ENCODE assay signal across 19 mouse cellular contexts in the genomic region with DNA sequence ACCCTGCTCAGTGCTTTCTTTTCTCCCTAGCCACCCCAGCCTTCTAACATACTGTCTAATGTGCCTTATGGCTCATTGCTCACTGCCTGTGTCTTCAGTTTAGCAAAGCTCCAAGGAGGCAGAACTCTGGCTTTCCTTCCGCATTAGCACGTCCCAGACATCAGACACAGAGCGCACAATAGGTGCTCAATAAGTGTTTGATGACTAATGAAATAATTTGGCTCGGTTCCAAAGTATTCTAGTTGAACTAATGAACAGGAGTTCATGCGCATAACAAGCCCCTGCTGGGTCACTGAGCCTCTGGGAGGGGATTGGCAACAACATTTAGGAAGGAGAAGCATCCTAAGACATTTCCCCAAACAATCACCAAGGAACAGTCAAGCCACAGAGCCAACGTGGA. TPM values are rescaled to one million over a fixed set of nuclear protein-coding genes. Genes with fewer than 3 reads are reported as not detected.
DNase-seq lines count a peak whose midpoint lies in the region; ATAC-seq lines count a peak whose summit lies in the region.
"Had no signal": no experiment of that assay in that cellular context is flagged by ENCODE, and none has a peak within 500 bp of the region (broad histone marks: within the 10 kb centered on the region; RNA-seq: fewer than 3 reads in every experiment).

No protein-coding gene starts in this region.

- no peak overlapping the region for H3K4me3 ChIP-seq in hindbrain, embryonic 13.5 days
- no peak overlapping the region for H3K4me3 ChIP-seq in hindbrain, embryonic 16.5 days (ENCODE audit: low read length)
- H3K4me3 ChIP-seq in midbrain, embryonic 14.5 days (replicated peaks; ENCODE audit: low read depth, low read length), result no peak overlapping the region
- no peak overlapping the region for H3K4me3 ChIP-seq in midbrain, embryonic 15.5 days
- H3K4me3 ChIP-seq: embryonic facial prominence, embryonic 10.5 days; heart, embryonic 13.5 days; hindbrain, embryonic 12.5 days had no signal

- 0 out of 2 replicates have a peak overlapping the region, but pooled peaks have one; percentile 10 for H3K27ac ChIP-seq in hindbrain, embryonic 13.5 days
- no peak overlapping the region for H3K27ac ChIP-seq in hindbrain, embryonic 16.5 days (ENCODE audit: low read depth, low read length)
- H3K27ac ChIP-seq in midbrain, embryonic 14.5 days (replicated peaks; ENCODE audit: low read depth, low read length), result no peak overlapping the region
- H3K27ac ChIP-seq in midbrain, embryonic 15.5 days, result no peak overlapping the region
- H3K27ac ChIP-seq: embryonic facial prominence, embryonic 10.5 days; heart, embryonic 13.5 days; hindbrain, embryonic 12.5 days had no signal

- no peaks in the 10 kb centered on the region for H3K9me3 ChIP-seq in hindbrain, embryonic 13.5 days
- no peaks in the 10 kb centered on the region for H3K9me3 ChIP-seq in hindbrain, embryonic 16.5 days (ENCODE audit: control insufficient read depth, low read length)
- no peaks in the 10 kb centered on the region for H3K9me3 ChIP-seq in midbrain, embryonic 14.5 days (ENCODE audit: control insufficient read depth, low read length)
- H3K9me3 ChIP-seq in midbrain, embryonic 15.5 days, result no peaks in the 10 kb centered on the region
- H3K9me3 ChIP-seq: embryonic facial prominence, embryonic 10.5 days; heart, embryonic 13.5 days; hindbrain, embryonic 12.5 days had no signal

- ATAC-seq in hindbrain, embryonic 13.5 days (ENCODE audit: low FRiP score), result no peak
- no peak for ATAC-seq in hindbrain, embryonic 16.5 days
- no peak for ATAC-seq in midbrain, embryonic 14.5 days (ENCODE audit: low FRiP score, low TSS enrichment)
- ATAC-seq in midbrain, embryonic 15.5 days (replicated peaks), result no peak
- ATAC-seq: CD4-positive, CD25-positive, alpha-beta regulatory T cell, adult 4 months had no signal

- WGBS in hindbrain, embryonic 13.5 days, result 58% methylated on average over 6 of the region's 6 CpGs
- WGBS in hindbrain, embryonic 16.5 days, result 38% methylated on average over 6 of the region's 6 CpGs
- 59% methylated on average over 6 of the region's 6 CpGs for WGBS in midbrain, embryonic 14.5 days
- WGBS in midbrain, embryonic 15.5 days, result 46% methylated on average over 6 of the region's 6 CpGs

- peaks cover 41% of the 10 kb centered on the region for H3K4me1 ChIP-seq in hindbrain, embryonic 13.5 days (replicated peaks)
- H3K4me1 ChIP-seq in hindbrain, embryonic 16.5 days (ENCODE audit: control insufficient read depth, insufficient read depth, low read depth, low read length), result peaks cover 9% of the 10 kb centered on the region
- H3K4me1 ChIP-seq in midbrain, embryonic 14.5 days (ENCODE audit: control insufficient read depth, insufficient read depth, low read length), result peaks cover 15% of the 10 kb centered on the region
- peaks cover 26% of the 10 kb centered on the region for H3K4me1 ChIP-seq in midbrain, embryonic 15.5 days

- no peak overlapping the region for H3K4me2 ChIP-seq in hindbrain, embryonic 13.5 days
- no peak overlapping the region for H3K4me2 ChIP-seq in hindbrain, embryonic 16.5 days (ENCODE audit: low read length)
- no peak overlapping the region for H3K4me2 ChIP-seq in midbrain, embryonic 14.5 days (ENCODE audit: low read length)
- H3K4me2 ChIP-seq in midbrain, embryonic 15.5 days, result no peak overlapping the region
- H3K4me2 ChIP-seq: heart, embryonic 13.5 days; hindbrain, embryonic 12.5 days had no signal

- H3K9ac ChIP-seq in hindbrain, embryonic 13.5 days, result no peak overlapping the region
- no peak overlapping the region for H3K9ac ChIP-seq in hindbrain, embryonic 16.5 days (ENCODE audit: low read depth, low read length)
- no peak overlapping the region for H3K9ac ChIP-seq in midbrain, embryonic 14.5 days (replicated peaks; ENCODE audit: low read length)
- no peak overlapping the region for H3K9ac ChIP-seq in midbrain, embryonic 15.5 days
- H3K9ac ChIP-seq: heart, embryonic 13.5 days; hindbrain, embryonic 12.5 days had no signal

- H3K27me3 ChIP-seq in hindbrain, embryonic 13.5 days, result peaks cover 14% of the 10 kb centered on the region
- no peaks in the 10 kb centered on the region for H3K27me3 ChIP-seq in hindbrain, embryonic 16.5 days (replicated peaks; ENCODE audit: control insufficient read depth, insufficient read depth, low read length)
- H3K27me3 ChIP-seq in midbrain, embryonic 14.5 days (ENCODE audit: control insufficient read depth, insufficient read depth, low read length), result peaks cover 4% of the 10 kb centered on the region; the same call in 1 of the 2 replicates
- 0 out of 2 replicates have a peak, but pooled peaks cover 3% of the 10 kb centered on the region for H3K27me3 ChIP-seq in midbrain, embryonic 15.5 days (replicated peaks)

- H3K36me3 ChIP-seq in hindbrain, embryonic 13.5 days, result no peaks in the 10 kb centered on the region
- no peaks in the 10 kb centered on the region for H3K36me3 ChIP-seq in hindbrain, embryonic 16.5 days (ENCODE audit: control insufficient read depth, insufficient read depth, low read length)
- H3K36me3 ChIP-seq in midbrain, embryonic 14.5 days (ENCODE audit: control insufficient read depth, insufficient read depth, low read length), result no peaks in the 10 kb centered on the region
- no peaks in the 10 kb centered on the region for H3K36me3 ChIP-seq in midbrain, embryonic 15.5 days (replicated peaks)
- H3K36me3 ChIP-seq: embryonic facial prominence, embryonic 10.5 days; G1E; heart, embryonic 13.5 days; hindbrain, embryonic 12.5 days had no signal

- peak; percentile 7 for DNase-seq in cerebellum, adult 9-11 months
- DNase-seq in cerebellum, postnatal 36 days, result no peak
- peak; percentile 35 for DNase-seq in midbrain, embryonic 14.5 days
- DNase-seq in Muller cell, postnatal 12 days (ENCODE audit: inconsistent ontology term), result peak; percentile 38
- DNase-seq: B cell, adult 2 months; cerebellum, adult 11-12 months; cerebellum, adult 9-10 months; gastrocnemius, postnatal 36 days; heart, adult 11 months; heart, postnatal 36 days had no signal

RNA-seq across cellular contexts. Expression of a gene that starts 2.8 kb away (rescaled TPM):
- polyA plus RNA-seq in hindbrain, embryonic 13.5 days (2015; fragmentation: Nextera tagmentation; extraction: Ambion mirVana), result 96.0 and 102 TPM in 2 replicates
- polyA plus RNA-seq in hindbrain, embryonic 16.5 days (2015; fragmentation: Nextera tagmentation; extraction: Ambion mirVana), result 198 and 224 TPM in 2 replicates
- polyA plus RNA-seq in midbrain, embryonic 14.5 days (2014; fragmentation: Nextera tagmentation; extraction: Ambion mirVana), result 92.7 and 116 TPM in 2 replicates
- 152 and 155 TPM in 2 replicates for polyA plus RNA-seq in midbrain, embryonic 15.5 days (2015; fragmentation: Nextera tagmentation; extraction: Ambion mirVana)
- polyA plus RNA-seq: CD4-positive, CD25-positive, alpha-beta regulatory T cell, adult 4 months; G1E; heart, postnatal 0 days had no signal

Comparison
In these comparisons a context has a peak if more than half of its experiments do, and no peak if none do; other contexts are left out.
1. DNase-seq: peak in cerebellum, adult 9-11 months (single experiment), midbrain, embryonic 14.5 days (single experiment) and Muller cell, postnatal 12 days (single experiment); none in cerebellum, postnatal 36 days (0 of 2).